Mouse (Mus musculus) midbrain, embryonic 13.5 days (tissue): ENCODE measurements around the gene Mrpl49. TPM values are rescaled to one million over a fixed set of nuclear protein-coding genes. Genes with fewer than 3 reads are reported as not detected.

ENCODE experiments used
- ATAC-seq: fragments of 200-750 bp; cut with Nextera tagmentation; 2 replicates; pipeline ENCODE4 v1.8.0; 2017; ENCODE audit warnings: mild to moderate bottlenecking, moderate TSS enrichment, moderate library complexity
- H3K27ac ChIP-seq: fragments of 300-500 bp; sonication (generic); 2 replicates; pipeline ENCODE4 v1.5.1; 2015; ENCODE audit warnings: inconsistent platforms, mild to moderate bottlenecking, moderate library complexity
- H3K27me3 ChIP-seq: fragments of 300-500 bp; sonication (generic); 2 replicates; pipeline ENCODE4 v1.6.1; 2015; ENCODE audit warnings: mild to moderate bottlenecking, inconsistent platforms
- H3K36me3 ChIP-seq: fragments of 300-500 bp; sonication (generic); 2 replicates; pipeline ENCODE4 v1.6.1; 2015; ENCODE audit warnings: mild to moderate bottlenecking, inconsistent platforms
- H3K4me1 ChIP-seq: fragments of 300-500 bp; sonication (generic); replicated peaks from 2 replicates; pipeline ENCODE4 v1.6.1; 2015; ENCODE audit warnings: inconsistent platforms
- H3K4me2 ChIP-seq: fragments of 300-500 bp; sonication (generic); replicated peaks from 2 replicates; pipeline ENCODE4 v1.6.1; 2015; ENCODE audit warnings: moderate library complexity, mild to moderate bottlenecking, inconsistent platforms
- H3K4me3 ChIP-seq: fragments of 300-500 bp; sonication (generic); replicated peaks from 2 replicates; pipeline ENCODE4 v1.5.1; 2015; ENCODE audit warnings: mild to moderate bottlenecking, inconsistent platforms
- H3K9ac ChIP-seq: fragments of 300-500 bp; sonication (generic); replicated peaks from 2 replicates; pipeline ENCODE4 v1.6.1; 2015; ENCODE audit warnings: mild to moderate bottlenecking, inconsistent platforms
- H3K9me3 ChIP-seq: fragments of 300-500 bp; sonication (generic); 2 replicates; pipeline ENCODE4 v1.6.1; 2016; ENCODE audit warnings: mild to moderate bottlenecking, inconsistent platforms
- WGBS: fragments of 180-500 bp; shearing (Covaris S2); methylation state at CpG from one replicate; pipeline ENCODE4 v1.1.7; 2015; 5-methylcytosine and 5-hydroxymethylcytosine counted together
- polyA plus RNA-seq: library from polyadenylated mRNA; unstranded; fragments of >200 nt; fragmentation: Nextera tagmentation; extraction: Ambion mirVana; gene quantifications from 2 replicates; pipeline ENCODE4 v1.2.1, GENCODE M21; 2015

The Mrpl49 gene
- polyA plus RNA-seq, 1 experiment from 2014 or later: 73.7 TPM

DNA sequence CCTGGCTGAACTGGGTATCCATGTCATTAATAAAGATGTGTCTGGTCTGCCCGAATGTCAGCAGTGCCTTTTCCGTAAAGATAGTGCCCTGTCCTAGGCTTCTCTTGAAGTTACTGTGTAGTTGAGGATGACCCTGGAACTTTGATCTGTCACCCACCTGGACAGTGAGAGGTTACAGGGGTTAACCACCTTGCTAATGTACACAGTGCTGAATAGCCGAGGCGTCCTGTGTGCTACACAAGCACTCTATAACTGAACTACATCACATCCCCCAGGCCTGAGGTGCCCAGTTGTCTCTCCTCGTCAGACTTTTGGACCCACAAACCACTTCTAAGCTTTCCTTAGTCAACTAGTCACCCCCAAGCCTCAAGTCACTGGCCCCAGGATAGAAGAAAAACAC is 4.8 kb upstream of the Mrpl49 start:
- ATAC-seq: no peak
- peak overlapping the region; percentile 91 for H3K4me3 ChIP-seq
- no peaks in the 10 kb centered on the region for H3K9me3 ChIP-seq
- peak overlapping the region; percentile 98 for H3K9ac ChIP-seq
- peaks cover 10% of the 10 kb centered on the region for H3K36me3 ChIP-seq
- H3K4me2 ChIP-seq: peak overlapping the region; percentile 99
- 77% methylated on average over 5 of the region's 5 CpGs for whole genome bisulfite sequencing
- H3K27ac ChIP-seq: 0 out of 2 replicates have a peak overlapping the region, but pooled peaks have one; percentile 93
- no peaks in the 10 kb centered on the region for H3K27me3 ChIP-seq
- H3K4me1 ChIP-seq: peaks cover 59% of the 10 kb centered on the region

DNA sequence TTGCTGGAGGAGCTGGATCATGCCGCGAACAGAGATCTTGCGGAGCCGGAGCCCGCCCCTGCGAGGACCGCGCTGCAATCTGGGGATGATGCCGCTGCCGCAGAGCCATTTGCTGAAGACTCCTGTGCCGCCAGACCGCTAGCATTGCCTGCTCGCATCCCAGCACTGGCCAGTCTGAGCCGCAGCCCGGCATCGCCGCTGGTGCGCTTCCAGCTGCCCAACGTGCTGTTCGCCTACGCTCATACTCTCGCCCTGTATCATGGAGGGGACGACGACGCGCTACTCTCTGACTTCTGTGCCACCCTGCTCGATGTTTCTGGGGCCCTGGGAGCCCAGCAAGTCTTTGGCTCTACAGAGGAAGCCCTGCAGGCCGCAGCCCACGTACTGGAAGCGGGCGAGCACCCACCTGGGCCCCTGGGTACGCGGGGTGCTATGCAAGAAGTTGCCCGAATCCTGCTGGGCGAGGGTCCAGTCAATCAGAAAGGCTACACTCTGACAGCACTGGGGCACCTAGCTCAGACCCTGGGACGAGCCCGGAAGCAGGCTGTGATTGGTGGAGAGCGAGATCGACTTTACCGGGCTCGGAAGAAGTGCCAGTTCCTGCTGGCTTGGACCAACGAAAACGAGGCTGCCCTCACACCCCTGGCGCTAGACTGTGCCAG is 4.2 kb upstream of the Mrpl49 start:
- peaks cover 10% of the 10 kb centered on the region for H3K36me3 ChIP-seq
- H3K4me2 ChIP-seq: peak overlapping the region; percentile 99
- ATAC-seq: peak; percentile 12; the same call in 1 of the 2 replicates
- H3K9ac ChIP-seq: peak overlapping the region; percentile 98
- WGBS: 3% methylated on average over 44 of the region's 44 CpGs
- no peaks in the 10 kb centered on the region for H3K9me3 ChIP-seq
- peak overlapping the region; percentile 91 for H3K4me3 ChIP-seq
- H3K27ac ChIP-seq: peak overlapping the region; percentile 93
- H3K4me1 ChIP-seq: peaks cover 56% of the 10 kb centered on the region
- H3K27me3 ChIP-seq: no peaks in the 10 kb centered on the region

DNA sequence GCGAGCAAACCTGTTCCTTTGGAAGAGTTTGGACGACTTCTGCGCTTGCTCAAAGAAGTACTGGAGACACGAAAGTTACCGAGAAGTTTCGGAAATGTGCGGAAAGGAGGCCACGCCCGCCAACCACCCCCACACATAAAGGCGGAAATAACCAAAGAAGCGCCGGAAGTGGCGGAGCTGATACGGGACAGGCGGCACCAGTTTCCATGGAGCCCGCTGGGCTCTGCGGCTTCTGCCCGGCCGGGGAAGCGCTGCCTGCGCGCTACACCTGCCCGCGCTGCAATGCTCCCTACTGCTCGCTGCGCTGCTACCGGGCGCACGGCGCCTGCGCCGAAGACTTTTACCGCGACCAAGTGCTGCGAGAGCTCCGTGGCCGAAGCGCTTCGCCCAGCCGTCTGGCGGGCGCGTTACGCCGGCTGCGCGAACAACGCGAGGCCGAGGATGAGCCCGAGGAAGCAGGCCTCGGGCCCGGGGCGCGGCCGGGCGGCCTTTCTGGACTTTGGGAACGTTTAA is 3.5 kb upstream of the Mrpl49 start, which contains the start of gene Znhit2:
Gene Znhit2 (plus strand): TSS at position 172 of the 513 bp plus-strand sequence.
- peak within 1 kb of the TSS; percentile 91 for H3K4me3 ChIP-seq
- peaks cover 56% of the 10 kb centered on the region for H3K4me1 ChIP-seq
- peak; percentile 77 for ATAC-seq
- H3K9me3 ChIP-seq: no peaks in the 10 kb centered on the region
- H3K9ac ChIP-seq: peak within 1 kb of the TSS; percentile 98
- H3K4me2 ChIP-seq: peak within 1 kb of the TSS; percentile 99
- H3K27me3 ChIP-seq: no peaks in the 10 kb centered on the region
- H3K36me3 ChIP-seq: peaks cover 10% of the 10 kb centered on the region
- H3K27ac ChIP-seq: peak within 1 kb of the TSS; percentile 93
- WGBS: under 1% methylated on average over 58 of the region's 58 CpGs

DNA sequence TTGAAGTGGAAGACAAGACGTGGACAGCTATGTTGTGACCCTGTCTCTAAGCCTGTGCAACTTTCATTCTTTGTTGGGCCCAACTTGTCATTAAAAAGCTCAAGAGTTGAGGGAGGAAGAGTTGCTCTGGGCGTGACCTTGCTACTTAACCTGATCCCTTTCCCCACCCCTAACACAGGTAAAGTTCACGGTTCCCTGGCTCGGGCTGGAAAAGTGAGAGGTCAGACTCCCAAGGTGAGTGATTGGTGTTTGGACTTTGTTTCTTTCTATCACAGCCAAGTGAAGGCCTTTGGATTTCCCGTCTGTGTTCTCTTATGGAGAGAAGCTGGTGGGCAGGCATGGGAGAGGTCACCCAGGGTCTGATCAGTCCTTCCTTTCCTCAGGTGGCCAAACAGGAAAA is 1.4 kb upstream of the Mrpl49 start:
- Histone ChIP-seq H3K9ac (peak overlapping the region; percentile 91), H3K9me3 (no peaks in the 10 kb centered on the region), H3K4me1 (peaks cover 51% of the 10 kb centered on the region), H3K4me2 (peak overlapping the region; percentile 86), H3K27me3 (no peaks in the 10 kb centered on the region), H3K4me3 (peak overlapping the region; percentile 81), H3K36me3 (peaks cover 28% of the 10 kb centered on the region), H3K27ac (no peak overlapping the region)
- WGBS: 82% methylated on average over 5 of the region's 5 CpGs
- no peak for ATAC-seq

DNA sequence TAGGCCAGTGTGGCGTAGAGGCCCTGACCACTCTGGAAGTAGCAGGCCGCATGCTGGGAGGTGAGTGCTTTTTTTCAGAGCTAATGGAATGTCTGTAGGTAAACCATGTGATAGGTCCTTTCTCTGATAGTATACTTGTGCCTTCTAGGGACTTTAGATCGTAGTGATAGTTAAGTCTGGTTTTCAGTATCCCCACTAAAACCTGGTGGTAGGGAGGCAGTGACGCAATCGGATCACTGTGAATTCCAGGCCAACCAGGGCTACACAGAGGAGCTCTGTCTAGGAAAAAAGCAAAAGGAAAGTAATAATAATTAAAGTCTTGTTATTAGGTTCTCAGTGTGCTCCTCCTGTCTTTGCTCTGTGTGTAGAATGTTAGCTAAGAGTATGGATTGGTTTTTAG is 928 bp upstream of the Mrpl49 start:
- WGBS: 35% methylated on average over 5 of the region's 5 CpGs

DNA sequence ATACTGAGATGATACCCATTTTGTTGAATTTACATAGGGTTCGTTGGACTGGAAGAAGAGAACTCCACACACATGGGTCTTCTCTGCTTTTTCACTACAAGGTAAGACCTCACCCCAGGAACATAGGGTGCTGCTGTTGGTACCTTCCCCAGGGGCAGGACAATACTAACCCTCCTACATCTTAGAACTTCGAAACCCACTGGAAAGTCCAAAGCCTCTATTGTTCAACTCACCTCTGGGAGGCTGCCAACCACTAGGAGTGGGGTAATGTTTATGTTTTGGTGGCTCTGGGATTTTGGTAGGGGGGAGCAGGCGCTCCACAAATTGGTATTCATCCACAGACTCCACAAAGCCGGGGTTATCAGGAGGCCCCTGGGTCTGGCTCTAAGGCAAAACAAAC is 889 bp downstream of the Mrpl49 start:
- Histone ChIP-seq H3K4me1 (peaks cover 28% of the 10 kb centered on the region), H3K36me3 (peaks cover 51% of the 10 kb centered on the region), H3K9me3 (no peaks in the 10 kb centered on the region), H3K27ac (no peak overlapping the region), H3K27me3 (no peaks in the 10 kb centered on the region), H3K4me2 (peak overlapping the region; percentile 87), H3K9ac (peak overlapping the region; percentile 78), H3K4me3 (peak overlapping the region; percentile 81)
- ATAC-seq: no peak
- WGBS: 57% methylated on average over 4 of the region's 4 CpGs

More for the DNA sequence above, 928 bp upstream of the Mrpl49 start:
- Histone ChIP-seq H3K4me1 (peaks cover 46% of the 10 kb centered on the region), H3K9ac (peak overlapping the region; percentile 91), H3K27me3 (no peaks in the 10 kb centered on the region), H3K36me3 (peaks cover 32% of the 10 kb centered on the region), H3K4me3 (peak overlapping the region; percentile 81), H3K4me2 (peak overlapping the region; percentile 86), H3K27ac (no peak overlapping the region), H3K9me3 (no peaks in the 10 kb centered on the region)
- ATAC-seq: 0 out of 2 replicates have a peak, but pooled peaks have one; percentile 0

DNA sequence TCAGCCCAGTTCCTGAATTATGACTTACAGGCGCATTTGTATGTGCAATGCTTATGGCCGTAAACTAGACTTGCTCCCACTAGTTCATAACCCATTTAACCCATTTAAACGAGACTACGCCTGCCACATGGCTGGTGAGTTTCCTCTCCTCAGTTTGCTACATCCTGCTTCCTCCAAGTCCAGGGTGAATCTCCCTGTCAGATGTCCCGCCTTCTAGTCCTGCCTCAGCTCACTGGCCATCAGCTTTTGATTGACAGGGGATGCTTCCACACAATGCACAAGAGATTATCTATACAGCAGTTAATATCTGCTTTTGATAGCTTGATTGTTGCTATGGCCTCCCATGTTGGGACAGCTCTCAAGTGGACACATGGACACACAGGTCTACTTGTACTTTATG is 3.3 kb downstream of the Mrpl49 start:
- Histone ChIP-seq H3K4me2 (no peak overlapping the region), H3K9ac (no peak overlapping the region), H3K36me3 (peaks cover 70% of the 10 kb centered on the region), H3K9me3 (no peaks in the 10 kb centered on the region), H3K4me1 (peaks cover 21% of the 10 kb centered on the region), H3K4me3 (no peak overlapping the region), H3K27me3 (no peaks in the 10 kb centered on the region), H3K27ac (no peak overlapping the region)
- 89% methylated on average over 5 of the region's 5 CpGs for WGBS
- no peak for ATAC-seq

DNA sequence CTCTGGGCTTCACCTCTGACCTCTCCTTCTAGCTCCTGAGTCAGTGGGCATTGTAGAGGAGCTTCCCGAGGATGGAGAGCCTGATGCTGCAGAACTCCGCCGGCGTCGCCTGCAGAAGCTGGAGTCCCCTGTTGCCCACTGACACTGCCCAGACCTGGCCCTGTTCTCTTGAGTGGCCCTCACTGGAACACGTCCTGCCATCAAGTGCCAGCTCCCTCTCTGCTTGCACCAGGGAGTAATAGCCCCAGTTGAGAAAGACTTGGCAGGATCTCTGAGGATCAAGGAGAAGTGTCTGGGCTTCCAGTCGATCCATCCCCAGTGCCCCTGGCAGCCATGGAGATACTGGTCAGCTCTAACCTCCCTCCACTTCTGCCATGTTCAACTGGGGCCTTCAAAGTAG is 5.1 kb downstream of the Mrpl49 start:
- peaks cover 30% of the 10 kb centered on the region for H3K4me1 ChIP-seq
- no peaks in the 10 kb centered on the region for H3K27me3 ChIP-seq
- no peak overlapping the region for H3K27ac ChIP-seq
- 84% methylated on average over 7 of the region's 7 CpGs for WGBS
- H3K36me3 ChIP-seq: peaks cover 77% of the 10 kb centered on the region
- H3K4me2 ChIP-seq: no peak overlapping the region
- no peaks in the 10 kb centered on the region for H3K9me3 ChIP-seq
- no peak overlapping the region for H3K9ac ChIP-seq
- H3K4me3 ChIP-seq: no peak overlapping the region
- no peak for ATAC-seq

DNA sequence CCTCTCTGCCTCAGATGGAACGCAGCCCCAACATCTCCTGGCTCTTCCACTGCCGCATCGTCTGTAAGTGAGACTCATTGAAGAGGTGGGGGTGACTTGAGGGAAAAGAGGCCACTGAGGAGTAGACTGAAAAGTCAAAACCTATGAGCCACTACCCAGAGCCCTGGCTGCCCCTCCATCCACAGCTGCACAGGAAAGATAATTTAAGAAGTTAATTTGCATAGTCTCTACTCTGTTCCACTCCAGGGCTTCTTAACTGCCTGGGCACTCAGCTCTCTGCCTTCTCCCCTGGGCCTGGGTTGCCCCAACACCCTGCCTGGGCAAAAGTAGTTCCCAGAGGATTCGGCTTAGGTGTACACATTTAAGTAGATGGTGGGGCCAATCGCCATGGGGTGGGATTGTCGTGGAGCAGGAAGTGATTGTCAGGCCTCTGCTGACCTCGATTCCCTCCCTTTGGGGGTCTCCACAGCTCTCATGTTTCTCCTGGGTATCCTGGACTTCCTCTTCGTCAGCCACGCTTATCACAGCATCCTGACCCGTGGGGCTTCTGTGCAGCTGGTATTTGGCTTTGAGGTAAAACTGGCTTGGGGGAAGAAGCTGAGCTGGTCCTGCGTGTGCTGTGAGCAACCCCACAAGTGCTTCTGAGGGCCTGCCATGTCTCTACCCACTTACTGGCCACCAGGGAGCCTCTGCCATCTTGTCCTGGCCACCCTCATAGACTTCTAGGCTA is 8.7 kb downstream of the Mrpl49 start:
- H3K4me2 ChIP-seq: peak overlapping the region; percentile 100; the same call in 1 of the 2 replicates
- no peaks in the 10 kb centered on the region for H3K27me3 ChIP-seq
- H3K9ac ChIP-seq: 0 out of 2 replicates have a peak overlapping the region, but pooled peaks have one; percentile 93
- ATAC-seq: no peak
- peaks cover 30% of the 10 kb centered on the region for H3K4me1 ChIP-seq
- peaks cover 58% of the 10 kb centered on the region for H3K36me3 ChIP-seq
- H3K27ac ChIP-seq: no peak overlapping the region
- no peaks in the 10 kb centered on the region for H3K9me3 ChIP-seq
- H3K4me3 ChIP-seq: peak overlapping the region; percentile 96; the same call in 1 of the 2 replicates
- whole genome bisulfite sequencing: 94% methylated on average over 11 of the region's 11 CpGs

DNA sequence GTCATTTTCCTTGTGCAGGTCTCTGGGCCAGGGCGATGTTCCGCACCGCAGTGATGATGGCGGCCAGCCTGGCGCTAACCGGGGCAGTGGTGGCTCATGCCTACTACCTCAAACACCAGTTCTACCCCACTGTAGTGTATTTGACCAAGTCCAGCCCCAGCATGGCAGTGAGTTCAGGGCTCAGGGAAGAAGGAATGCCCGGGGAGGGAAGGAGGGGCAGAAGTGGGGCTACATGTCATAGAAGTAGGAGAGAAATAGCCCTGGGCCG is 9.8 kb downstream of the Mrpl49 start:
- no peak overlapping the region; the same call in 1 of the 2 replicates for H3K27ac ChIP-seq
- 90% methylated on average over 8 of the region's 8 CpGs for WGBS

DNA sequence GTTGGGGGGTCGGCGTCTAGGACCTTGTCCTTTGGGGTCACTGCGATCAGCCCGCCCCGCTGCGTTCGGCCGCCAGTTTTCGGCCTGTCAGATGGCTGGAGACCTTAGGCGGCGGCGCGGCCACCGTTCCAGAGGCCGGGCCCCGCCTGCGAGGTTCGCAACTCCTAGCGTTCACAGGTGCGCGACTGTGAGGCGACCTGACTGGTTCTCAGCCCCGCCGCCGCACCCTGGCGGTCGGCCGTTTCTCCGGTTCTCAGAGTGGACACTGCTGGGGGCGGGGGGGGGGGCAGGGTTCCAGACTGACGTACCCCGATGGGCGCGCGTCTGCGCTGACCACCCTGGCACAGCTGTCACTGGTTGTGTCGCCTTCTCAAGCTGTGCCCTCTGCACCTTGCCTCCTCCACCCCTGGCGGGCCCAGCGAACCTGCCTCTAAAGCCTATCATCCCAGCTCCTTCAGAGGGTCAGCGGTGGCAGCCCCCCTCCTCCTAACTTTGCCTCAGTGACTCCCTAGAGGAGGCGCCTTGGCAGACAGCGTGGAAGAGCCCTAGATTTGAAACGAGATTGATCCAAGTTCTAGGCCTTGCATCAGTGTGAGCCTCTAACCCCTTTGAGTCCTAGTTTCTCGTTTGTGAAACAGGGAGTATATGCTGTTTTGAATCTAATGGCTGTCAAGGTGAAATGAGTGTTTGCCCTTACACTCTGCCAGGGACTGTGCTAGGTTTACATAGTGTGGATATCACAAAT is 10.3 kb downstream of the Mrpl49 start:
- peak; percentile 19 for ATAC-seq
- Histone ChIP-seq H3K36me3 (peaks cover 43% of the 10 kb centered on the region), H3K9me3 (no peaks in the 10 kb centered on the region), H3K4me2 (peak overlapping the region; percentile 100), H3K9ac (peak overlapping the region; percentile 93), H3K27ac (peak overlapping the region; percentile 99), H3K4me1 (peaks cover 30% of the 10 kb centered on the region), H3K4me3 (peak overlapping the region; percentile 96), H3K27me3 (no peaks in the 10 kb centered on the region)
- WGBS: 2% methylated on average over 44 of the region's 44 CpGs

More for the DNA sequence above, 9.8 kb downstream of the Mrpl49 start:
- Histone ChIP-seq H3K4me3 (peak overlapping the region; percentile 96), H3K36me3 (peaks cover 48% of the 10 kb centered on the region), H3K4me2 (peak overlapping the region; percentile 100), H3K9me3 (no peaks in the 10 kb centered on the region), H3K9ac (peak overlapping the region; percentile 93), H3K27me3 (no peaks in the 10 kb centered on the region), H3K4me1 (peaks cover 30% of the 10 kb centered on the region)
- ATAC-seq: no peak
